Mouse (Mus musculus) bone marrow macrophage, adult 2 months (primary cell): ENCODE data around the gene Ttll12.

Experiments used
- CTCF ChIP-seq: IDR thresholded peaks from 2 replicates; pipeline ENCODE4 v1.5.1; 2012; ENCODE audit warnings: low read depth, mild to moderate bottlenecking, low read length, moderate library complexity
- POLR2A ChIP-seq: IDR thresholded peaks from 2 replicates; pipeline ENCODE4 v1.6.1; 2012; ENCODE audit warnings: mild to moderate bottlenecking, low read depth, low read length, borderline replicate concordance

GRCm38 (mm10) chr15:83582931-83583330 is 12.0 kb downstream of the Ttll12 start:
- TF ChIP-seq POLR2A (no peak), CTCF (no peak)
